Mouse (Mus musculus): ENCODE data around the gene Larp4. TPM values are rescaled to one million over a fixed set of nuclear protein-coding genes. Genes with fewer than 3 reads are reported as not detected.
"Not testable (repeated sequence)": the region's sequence is repeated elsewhere in the genome, so short reads cannot be mapped to it uniquely, and the experiment has no call there.

Gene Larp4
- total RNA-seq, 1 experiment, result 283 TPM

DNA sequence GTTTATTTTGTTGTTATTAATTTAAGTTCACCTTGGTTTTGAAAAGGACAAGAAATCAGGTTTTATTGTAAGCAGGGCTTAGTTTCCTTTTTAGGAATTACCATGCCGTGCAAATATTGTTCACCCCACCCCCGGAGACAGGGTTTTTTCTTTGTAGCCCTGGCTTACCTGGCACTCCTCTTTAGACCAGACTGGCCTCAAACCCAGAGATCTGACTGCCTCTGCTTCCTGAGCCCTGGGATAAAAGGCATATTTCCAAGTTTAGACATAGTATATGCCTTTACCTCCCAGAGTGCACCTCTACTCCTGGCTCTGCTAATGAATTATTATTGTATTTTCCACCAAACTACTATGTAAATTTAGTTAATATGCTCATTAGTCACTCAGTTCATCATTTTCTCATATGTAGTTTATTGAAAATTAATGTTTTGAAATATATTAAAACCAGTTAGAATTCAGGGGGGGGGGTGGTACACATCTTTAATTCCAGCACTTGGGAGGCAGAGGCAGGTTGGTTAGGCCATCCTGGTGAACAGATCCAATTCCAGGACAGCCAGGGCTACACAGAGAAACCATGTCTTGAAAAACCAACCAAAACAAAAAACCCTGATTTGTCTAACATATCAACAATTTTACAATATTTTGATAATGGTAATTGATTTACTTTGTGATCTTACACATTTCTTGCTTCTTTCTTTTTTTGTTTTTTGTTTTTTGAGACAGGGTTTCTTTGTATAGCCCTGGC lies 4.8 kb downstream of the Larp4 start:
- no peak for DNase-seq (ENCODE audit: low read depth, low spot score)
- Histone ChIP-seq H3K4me1 (ENCODE audit: control insufficient read depth in 2 of 2, insufficient read depth in 2 of 2, low read length in 2 of 2, poor library complexity in 1 of 2) (peaks cover 2 to 9% of the 10 kb centered on the region in 2 experiments; a peak in 3 of 4 replicates), H3K27ac (ENCODE audit: insufficient read depth, low read depth, low read length, poor library complexity, severe bottlenecking) (no peak overlapping the region), H3K36me3 (ENCODE audit: control insufficient read depth, insufficient read depth, low read length, poor library complexity, severe bottlenecking) (no peaks in the 10 kb centered on the region; the same call in 1 of the 2 replicates), H3K9ac (ENCODE audit: insufficient read depth, low read depth, low read length, poor library complexity, severe bottlenecking) (0 out of 2 replicates have a peak overlapping the region, but pooled peaks have one; percentile 38), H3K4me3 (ENCODE audit: insufficient read depth in 1 of 2, low read depth in 1 of 2, low read length in 2 of 2, poor library complexity in 1 of 2, severe bottlenecking in 1 of 2) (peak overlapping the region; percentile 35 to 77), H3K9me3 (ENCODE audit: control insufficient read depth, insufficient read depth, low read depth, low read length) (no peaks in the 10 kb centered on the region)
- in situ Hi-C loops (cut with MboI; ENCODE audit: low sequenced_read_pairs in 2 of 2, unreplicated experiment in 2 of 2), result no loop called here
- TF ChIP-seq ZNF384 (IDR thresholded peaks at IDR 0.05; ENCODE audit: low read depth, low read length) (no peak), MAFK (IDR thresholded peaks at IDR 0.05; ENCODE audit: insufficient read depth, low read depth, low read length) (no peak), ZC3H11A (IDR thresholded peaks at IDR 0.05; ENCODE audit: borderline replicate concordance, low read depth, low read length) (no peak), HCFC1 (IDR thresholded peaks at IDR 0.05; ENCODE audit: borderline replicate concordance, insufficient read depth, low read length) (no peak)

DNA sequence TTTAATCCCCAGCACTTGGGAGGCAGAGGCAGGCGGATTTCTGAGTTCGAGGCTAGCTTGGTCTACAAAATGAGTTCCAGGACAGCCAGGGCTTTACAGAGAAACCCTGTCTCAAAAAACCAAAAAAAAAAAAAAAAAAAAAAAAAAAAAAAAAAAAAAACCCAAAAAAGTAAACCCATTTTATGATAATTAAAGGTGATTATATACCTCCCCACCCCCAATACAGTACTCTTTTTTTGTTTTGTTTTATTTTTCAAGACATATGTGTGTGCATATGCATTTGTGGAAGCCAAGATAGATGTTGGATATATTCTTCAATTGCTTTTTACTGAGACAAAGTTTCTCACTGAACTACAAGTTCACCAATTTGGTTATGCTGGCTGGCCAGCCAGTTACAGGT lies 6.3 kb downstream of the Larp4 start:
- H3K4me3 ChIP-seq (ENCODE audit: insufficient read depth in 1 of 2, low read depth in 1 of 2, low read length in 2 of 2, poor library complexity in 1 of 2, severe bottlenecking in 1 of 2), result not testable (repeated sequence)

DNA sequence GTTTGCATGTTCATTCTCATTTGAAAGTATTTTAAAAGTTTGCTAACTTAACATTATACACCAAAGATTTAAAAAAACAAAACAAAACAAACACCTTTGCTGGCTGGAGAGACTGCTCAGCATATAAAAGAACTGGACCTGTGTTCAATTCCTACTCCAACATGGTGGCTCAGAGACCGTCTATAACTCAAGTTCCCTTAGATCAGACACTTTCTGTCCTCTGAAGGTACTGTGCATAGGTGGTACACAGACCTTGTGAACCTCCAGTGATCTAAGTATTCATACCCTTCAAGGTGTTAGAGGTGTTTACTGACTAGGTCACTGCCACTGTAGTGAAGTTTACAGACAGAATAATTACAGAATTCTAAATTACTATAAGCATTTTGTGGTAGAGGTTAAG lies 9.4 kb downstream of the Larp4 start:
- TF ChIP-seq ZC3H11A (IDR thresholded peaks at IDR 0.05; ENCODE audit: borderline replicate concordance, low read depth, low read length), result no peak
- TF ChIP-seq MAFK (IDR thresholded peaks at IDR 0.05; ENCODE audit: insufficient read depth, low read depth, low read length), result no peak
- no peak for TF ChIP-seq CHD2 (IDR thresholded peaks at IDR 0.05; ENCODE audit: low read depth, low read length)
- no peak for TF ChIP-seq ZNF384 (IDR thresholded peaks at IDR 0.05; ENCODE audit: low read depth, low read length)
- no peak for TF ChIP-seq HCFC1 (IDR thresholded peaks at IDR 0.05; ENCODE audit: borderline replicate concordance, insufficient read depth, low read length)
- H3K9me3 ChIP-seq (ENCODE audit: control insufficient read depth, insufficient read depth, low read depth, low read length), result no peaks in the 10 kb centered on the region
- in situ Hi-C loops (cut with MboI; ENCODE audit: low sequenced_read_pairs in 2 of 2, unreplicated experiment in 2 of 2), result no loop called here
- DNase-seq (ENCODE audit: low read depth, low spot score), result no peak
- H3K4me3 ChIP-seq (ENCODE audit: insufficient read depth in 1 of 2, low read depth in 1 of 2, low read length in 2 of 2, poor library complexity in 1 of 2, severe bottlenecking in 1 of 2), result no peak overlapping the region
- no peak overlapping the region for H3K9ac ChIP-seq (ENCODE audit: insufficient read depth, low read depth, low read length, poor library complexity, severe bottlenecking)
- no peaks in the 10 kb centered on the region; the same call in none of the 2 replicates for H3K36me3 ChIP-seq (ENCODE audit: control insufficient read depth, insufficient read depth, low read length, poor library complexity, severe bottlenecking)
- peaks cover 4 to 7% of the 10 kb centered on the region in 2 experiments; a peak in 3 of 4 replicates for H3K4me1 ChIP-seq (ENCODE audit: control insufficient read depth in 2 of 2, insufficient read depth in 2 of 2, low read length in 2 of 2, poor library complexity in 1 of 2)
- no peak overlapping the region for H3K27ac ChIP-seq (ENCODE audit: insufficient read depth, low read depth, low read length, poor library complexity, severe bottlenecking)

More for the DNA sequence above, 6.3 kb downstream of the Larp4 start:
- peak; percentile 84 for TF ChIP-seq ZNF384 (IDR thresholded peaks at IDR 0.05; ENCODE audit: low read depth, low read length)
- H3K36me3 ChIP-seq (ENCODE audit: control insufficient read depth, insufficient read depth, low read length, poor library complexity, severe bottlenecking); in situ Hi-C loops (cut with MboI; ENCODE audit: low sequenced_read_pairs in 2 of 2, unreplicated experiment in 2 of 2); DNase-seq (ENCODE audit: low read depth, low spot score); H3K27ac ChIP-seq (ENCODE audit: insufficient read depth, low read depth, low read length, poor library complexity, severe bottlenecking); H3K9me3 ChIP-seq (ENCODE audit: control insufficient read depth, insufficient read depth, low read depth, low read length); H3K9ac ChIP-seq (ENCODE audit: insufficient read depth, low read depth, low read length, poor library complexity, severe bottlenecking); H3K4me1 ChIP-seq (ENCODE audit: control insufficient read depth in 2 of 2, insufficient read depth in 2 of 2, low read length in 2 of 2, poor library complexity in 1 of 2): not testable (repeated sequence)

DNA sequence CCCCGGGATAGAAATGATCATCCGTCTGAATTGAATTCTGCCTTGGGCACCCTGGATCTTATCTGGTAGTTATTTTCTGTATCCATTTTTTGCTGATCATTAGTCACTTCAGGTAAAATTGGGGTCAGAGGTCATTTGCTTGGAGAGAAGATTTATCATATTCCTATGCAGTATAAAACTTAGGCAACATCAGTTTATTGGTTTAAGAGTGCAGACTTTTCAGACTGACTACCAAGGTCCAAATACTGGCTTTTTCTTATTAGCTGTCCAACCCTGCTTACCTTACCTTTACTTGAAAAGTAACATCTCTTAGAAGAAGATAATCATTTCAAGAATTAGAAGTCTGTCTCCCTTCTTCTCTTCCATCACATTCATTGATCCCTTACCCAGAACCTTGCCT lies 9.8 kb downstream of the Larp4 start:
- Histone ChIP-seq H3K27ac (ENCODE audit: insufficient read depth, low read depth, low read length, poor library complexity, severe bottlenecking) (no peak overlapping the region), H3K9ac (ENCODE audit: insufficient read depth, low read depth, low read length, poor library complexity, severe bottlenecking) (no peak overlapping the region), H3K4me3 (ENCODE audit: insufficient read depth in 1 of 2, low read depth in 1 of 2, low read length in 2 of 2, poor library complexity in 1 of 2, severe bottlenecking in 1 of 2) (no peak overlapping the region), H3K9me3 (ENCODE audit: control insufficient read depth, insufficient read depth, low read depth, low read length) (no peaks in the 10 kb centered on the region), H3K4me1 (ENCODE audit: control insufficient read depth in 2 of 2, insufficient read depth in 2 of 2, low read length in 2 of 2, poor library complexity in 1 of 2) (peaks cover 2% of the 10 kb centered on the region in 2 experiments; a peak in 3 of 4 replicates), H3K36me3 (ENCODE audit: control insufficient read depth, insufficient read depth, low read length, poor library complexity, severe bottlenecking) (no peaks in the 10 kb centered on the region; the same call in none of the 2 replicates)
- TF ChIP-seq ZC3H11A (IDR thresholded peaks at IDR 0.05; ENCODE audit: borderline replicate concordance, low read depth, low read length) (no peak), CHD2 (IDR thresholded peaks at IDR 0.05; ENCODE audit: low read depth, low read length) (no peak), ZNF384 (IDR thresholded peaks at IDR 0.05; ENCODE audit: low read depth, low read length) (no peak), MAFK (IDR thresholded peaks at IDR 0.05; ENCODE audit: insufficient read depth, low read depth, low read length) (no peak), HCFC1 (IDR thresholded peaks at IDR 0.05; ENCODE audit: borderline replicate concordance, insufficient read depth, low read length) (no peak)
- in situ Hi-C loops (cut with MboI; ENCODE audit: low sequenced_read_pairs in 2 of 2, unreplicated experiment in 2 of 2), result no loop called here
- DNase-seq (ENCODE audit: low read depth, low spot score), result no peak

Measured in ES-E14 (cell line).